Mouse (Mus musculus) MEL (cell line): Measurements from ENCODE around the gene Spef1.

Source experiments
- CHD2 ChIP-seq: IDR thresholded peaks from 2 replicates; pipeline ENCODE4 v1.6.1; 2011; ENCODE audit warnings: low read length, improper control_type of control experiment
- CTCF ChIP-seq, 3 experiments: IDR thresholded peaks in 2 of 3; conservative IDR thresholded peaks in 1 of 3; 2 replicates each; pipeline ENCODE4 v1.5.1; 2011 to 2012; ENCODE audit warnings: low read length in 3 of 3, low read depth in 2 of 3, mild to moderate bottlenecking in 2 of 3, improper control_type of control experiment in 1 of 3, inconsistent platforms in 1 of 3, mixed read lengths in 1 of 3, moderate library complexity in 1 of 3; ENCODE audit not compliant: control insufficient read depth in 1 of 3, insufficient read depth in 1 of 3, poor library complexity in 1 of 3, severe bottlenecking in 1 of 3
- GABPA ChIP-seq: IDR thresholded peaks from 2 replicates; pipeline ENCODE4 v1.6.1; 2012; ENCODE audit warnings: low read depth, mild to moderate bottlenecking, inconsistent platforms, low read length, improper control_type of control experiment, moderate library complexity
- GATA1 ChIP-seq: IDR thresholded peaks from 2 replicates; pipeline ENCODE4 v1.6.1; 2011; ENCODE audit warnings: low read depth, low read length, improper control_type of control experiment
- POLR2A ChIP-seq, 2 experiments: IDR thresholded peaks; 2 replicates each; pipeline ENCODE4 v1.6.1; 2011 to 2012; ENCODE audit warnings: low read length in 2 of 2, mild to moderate bottlenecking in 2 of 2, control low read depth in 1 of 2, improper control_type of control experiment in 1 of 2, low read depth in 1 of 2, moderate library complexity in 1 of 2; ENCODE audit not compliant: control insufficient read depth in 1 of 2, insufficient read depth in 1 of 2, poor library complexity in 1 of 2
- TCF12 ChIP-seq: IDR thresholded peaks from 2 replicates; pipeline ENCODE4 v1.6.1; 2014; ENCODE audit warnings: low read depth, mild to moderate bottlenecking, inconsistent platforms, low read length, improper control_type of control experiment, moderate library complexity
- UBTF ChIP-seq: IDR thresholded peaks from 2 replicates; pipeline ENCODE4 v1.6.1; 2012; ENCODE audit warnings: low read depth, mild to moderate bottlenecking, inconsistent platforms, low read length, improper control_type of control experiment, moderate library complexity, borderline replicate concordance; ENCODE audit not compliant: insufficient read depth
- ZC3H11A ChIP-seq: IDR thresholded peaks from 2 replicates; pipeline ENCODE4 v1.6.1; 2012; ENCODE audit warnings: low read depth, mild to moderate bottlenecking, inconsistent platforms, low read length, improper control_type of control experiment

DNA sequence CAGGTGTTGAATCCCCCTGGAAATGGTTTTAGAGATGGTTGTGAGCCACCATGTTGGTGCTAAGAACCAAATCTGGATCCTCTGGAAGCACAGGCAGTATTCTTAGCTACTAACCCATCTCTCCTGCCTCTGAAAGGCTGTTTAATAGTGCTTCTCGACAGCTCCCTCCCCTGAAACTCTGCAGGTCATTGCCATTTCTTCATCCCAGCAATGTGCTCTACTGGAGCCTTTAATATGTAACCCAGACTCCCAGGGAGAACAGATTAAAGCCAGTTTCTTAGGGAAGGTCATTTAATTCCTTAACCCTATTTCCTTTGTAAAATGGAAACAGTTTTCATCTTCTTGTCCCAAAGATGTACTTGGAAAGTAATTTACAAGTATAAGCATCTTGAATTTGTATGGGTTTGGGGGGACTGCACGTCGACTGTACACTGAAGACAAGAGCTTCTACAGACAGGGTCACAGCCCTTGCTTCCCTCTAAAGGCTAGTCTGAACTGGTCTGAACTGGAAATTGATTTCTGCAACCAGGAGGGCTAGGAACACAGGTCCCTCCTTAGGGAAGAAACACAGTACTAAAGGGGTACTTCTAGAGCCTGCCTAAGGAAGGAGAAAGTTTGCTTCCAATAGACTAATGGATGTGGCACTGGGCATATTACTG is 11.7 kb downstream of the Spef1 start:
- no peak for TF ChIP-seq CTCF (IDR thresholded peaks at IDR 0.05 in 2 of 3, conservative IDR thresholded peaks at IDR 0.05 in 1 of 3; ENCODE audit: control insufficient read depth in 1 of 3, insufficient read depth in 1 of 3, low read depth in 2 of 3, low read length in 3 of 3, poor library complexity in 1 of 3, severe bottlenecking in 1 of 3)
- no peak; a peak in 1 of 4 replicates for TF ChIP-seq POLR2A (IDR thresholded peaks at IDR 0.05; ENCODE audit: control insufficient read depth in 1 of 2, insufficient read depth in 1 of 2, low read depth in 1 of 2, low read length in 2 of 2, poor library complexity in 1 of 2)
- no peak for TF ChIP-seq UBTF
- TF ChIP-seq TCF12: no peak
- TF ChIP-seq GATA1: no peak
- TF ChIP-seq GABPA: no peak
- TF ChIP-seq CHD2: no peak
- no peak for TF ChIP-seq ZC3H11A
